Mouse (Mus musculus) lung, postnatal 4 days (tissue): Measurements from ENCODE around the gene Cpne5.

Source experiments
- DNase-seq, 2 experiments: peaks; one replicate each; pipeline ENCODE4 v3.0.0; 2021

Gene Cpne5

DNA sequence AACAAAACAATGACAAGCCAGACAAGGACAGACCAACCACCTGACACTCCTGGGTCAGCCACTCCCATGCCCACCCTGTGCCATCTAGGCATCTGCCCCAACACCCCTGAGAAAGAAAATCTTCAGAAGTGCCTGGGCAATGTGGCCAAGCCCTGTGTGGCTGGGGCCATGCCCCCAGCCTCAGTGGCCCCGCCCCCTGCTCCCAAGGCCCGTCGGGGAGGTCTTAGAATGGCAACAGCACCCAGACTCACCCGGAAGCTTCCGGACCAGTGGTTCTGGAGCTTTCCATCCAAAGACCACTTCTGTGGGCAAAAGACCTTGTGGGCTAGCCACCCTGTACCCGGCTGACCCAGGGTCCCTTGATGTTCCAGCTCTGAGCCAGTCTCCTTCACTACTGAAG, 35.4 kb downstream of the Cpne5 start:
- no peak for DNase-seq

GRCm38 (mm10) chr17:29199821-29200220, 38.1 kb downstream of the Cpne5 start:
- no peak for DNase-seq

- peak in 1 of 2 experiments; percentile 39 for DNase-seq
Observed at GRCm38 (mm10) chr17:29199151-29199800, 38.7 kb downstream of the Cpne5 start.

GRCm38 (mm10) chr17:29195579-29195978, 42.4 kb downstream of the Cpne5 start:
- DNase-seq, result no peak

DNA sequence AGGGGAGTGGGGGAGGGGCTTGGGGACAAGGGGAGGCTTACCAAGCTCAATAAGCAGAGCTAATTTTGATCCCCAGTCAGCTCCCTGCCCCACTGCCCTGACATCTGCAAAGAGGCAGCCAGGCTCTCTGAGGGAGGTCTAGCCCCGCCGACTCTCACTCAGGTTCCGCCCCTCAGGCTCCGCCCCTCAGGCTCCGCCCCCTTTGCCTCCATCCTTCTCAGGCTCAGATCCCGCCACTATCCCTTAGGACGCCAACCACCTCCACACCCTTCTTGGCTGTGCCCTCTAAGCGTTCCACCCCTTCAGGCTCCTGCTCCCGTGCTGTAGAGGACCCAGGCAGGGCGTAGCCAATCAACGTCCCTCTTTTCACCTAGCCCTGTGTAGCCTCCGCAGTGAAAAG, 49.0 kb downstream of the Cpne5 start:
- DNase-seq, result no peak

DNA sequence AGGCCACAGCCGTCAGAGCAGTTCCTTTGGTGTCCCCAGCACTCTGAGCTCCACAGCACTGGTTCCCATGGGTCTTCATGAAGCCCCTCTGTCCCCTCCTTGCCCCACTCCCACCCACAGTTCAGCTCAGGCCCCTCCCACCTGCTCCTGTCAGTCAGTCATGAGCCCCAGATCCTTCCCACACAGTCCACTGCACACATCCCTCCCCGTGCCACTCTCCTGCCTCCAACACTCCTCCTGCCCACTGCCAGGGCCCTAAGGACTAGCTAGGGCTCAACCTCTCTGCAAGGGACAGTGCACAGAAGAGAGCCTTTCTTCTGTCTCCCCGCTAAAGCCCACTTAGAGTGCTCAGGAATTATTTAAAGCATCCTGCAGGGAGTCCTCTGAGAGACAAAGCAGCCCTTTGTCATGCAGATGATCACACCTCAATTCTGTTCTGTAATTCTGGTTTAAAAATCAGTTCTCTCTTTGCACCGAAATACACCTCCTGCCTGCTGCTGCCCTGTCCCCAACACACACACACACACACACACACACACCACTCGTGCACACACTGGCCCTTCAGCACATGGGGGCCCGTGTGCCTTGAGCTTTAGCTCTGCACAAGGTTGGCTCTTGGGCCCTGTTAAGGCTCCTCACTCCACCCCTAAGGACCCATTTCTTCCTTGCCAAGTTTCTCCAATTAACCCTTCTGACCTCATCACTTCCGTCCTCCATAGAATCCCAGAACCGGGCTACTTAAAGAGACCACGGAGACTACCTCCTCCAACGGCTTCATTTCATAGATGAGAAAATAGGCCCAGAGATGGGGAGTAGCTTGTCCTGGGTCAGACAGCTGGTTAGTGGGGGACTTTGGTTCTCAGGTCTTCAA, 50.7 kb downstream of the Cpne5 start:
- DNase-seq, result no peak

- no peak for DNase-seq
Observed at GRCm38 (mm10) chr17:29185376-29186046, 52.5 kb downstream of the Cpne5 start.

DNA sequence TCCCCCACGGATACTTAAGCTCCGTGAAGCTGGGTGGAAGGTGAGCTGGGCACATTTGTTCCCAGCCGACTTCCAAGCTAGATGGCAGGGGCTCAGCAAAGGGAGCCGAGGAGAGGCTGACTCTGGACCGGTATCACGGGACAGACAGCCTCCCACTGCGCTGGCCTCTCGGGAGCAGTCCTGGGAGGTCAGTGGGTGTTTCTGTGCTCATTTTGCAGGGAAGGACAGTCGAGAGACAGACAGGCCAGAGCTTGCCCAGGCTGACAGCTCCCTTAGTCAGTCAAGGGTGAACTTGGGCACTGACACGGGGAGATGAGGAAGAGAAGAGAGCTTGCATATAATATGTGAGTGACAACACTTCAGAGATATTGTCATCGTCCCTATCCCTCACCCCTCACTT, 54.8 kb downstream of the Cpne5 start:
- no peak for DNase-seq

GRCm38 (mm10) chr17:29181751-29182150, 56.2 kb downstream of the Cpne5 start:
- DNase-seq, result no peak

- no peak for DNase-seq
Observed at GRCm38 (mm10) chr17:29180406-29181127, 57.4 kb downstream of the Cpne5 start.

DNA sequence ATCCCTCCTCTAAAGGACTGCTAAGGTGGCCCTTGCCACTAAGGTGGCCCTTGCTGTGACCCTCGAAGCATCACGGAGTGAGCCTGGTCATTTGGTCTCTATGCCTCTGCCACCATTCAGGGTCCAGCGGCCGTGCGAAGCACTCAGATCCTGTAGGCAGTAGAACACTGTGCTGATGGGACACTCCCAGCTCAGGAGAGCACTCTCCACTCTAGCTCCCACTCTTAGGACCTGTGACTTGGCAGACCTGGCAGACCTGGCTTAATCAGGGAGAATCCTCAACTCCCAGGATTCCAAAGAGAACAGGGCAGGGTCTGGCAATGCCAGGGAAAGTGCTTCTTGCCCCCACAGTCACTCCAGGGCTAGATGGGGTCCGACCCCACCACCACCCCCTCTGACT, 58.0 kb downstream of the Cpne5 start:
- no peak for DNase-seq

- DNase-seq, result no peak
Observed at GRCm38 (mm10) chr17:29178503-29179059, 59.4 kb downstream of the Cpne5 start.

DNA sequence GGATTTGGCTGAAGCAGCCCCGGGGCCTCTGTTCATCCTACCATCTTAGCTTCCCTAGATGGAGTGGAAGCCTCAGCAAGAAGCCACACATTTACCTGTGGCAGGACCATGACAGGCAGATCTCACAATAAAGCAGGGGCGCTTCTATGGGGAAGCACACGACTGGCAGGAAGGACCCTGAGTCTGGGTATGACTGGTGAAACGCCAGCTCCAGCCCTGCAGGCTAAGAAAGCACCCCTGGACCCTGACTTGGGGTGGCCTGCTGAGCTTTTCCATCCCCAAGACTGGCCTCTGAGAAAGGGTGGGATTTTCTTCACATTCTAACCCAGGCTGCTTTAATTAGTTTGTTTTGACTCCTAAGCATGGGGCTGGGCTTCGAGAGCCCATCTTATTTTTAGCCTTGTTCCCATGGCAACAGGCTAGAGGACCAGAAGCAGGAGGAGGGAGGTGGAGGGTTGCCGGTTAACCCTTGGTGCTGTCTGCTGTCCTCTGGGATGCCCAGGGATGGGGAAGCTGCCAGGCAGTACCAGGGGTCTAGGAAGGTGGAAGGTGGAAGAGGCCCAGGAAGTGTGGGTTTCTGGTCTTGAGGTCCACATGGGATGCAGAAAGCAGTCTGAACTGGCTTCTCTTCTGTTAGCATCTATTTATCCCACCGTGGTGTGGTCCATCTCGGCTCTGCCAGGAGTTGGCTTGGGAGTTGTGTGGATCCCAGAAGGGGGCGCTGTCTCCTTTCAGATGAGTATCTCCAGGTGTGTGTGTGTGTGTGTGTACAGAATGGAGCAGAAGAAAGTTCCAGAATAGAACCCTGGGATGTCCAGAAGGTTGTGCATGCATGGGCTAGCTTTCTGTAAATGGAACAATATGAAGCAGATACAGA, 61.3 kb downstream of the Cpne5 start:
- peak; percentile 67 to 78 for DNase-seq

- no peak for DNase-seq
Observed at GRCm38 (mm10) chr17:29175693-29176092, 62.3 kb downstream of the Cpne5 start.

DNA sequence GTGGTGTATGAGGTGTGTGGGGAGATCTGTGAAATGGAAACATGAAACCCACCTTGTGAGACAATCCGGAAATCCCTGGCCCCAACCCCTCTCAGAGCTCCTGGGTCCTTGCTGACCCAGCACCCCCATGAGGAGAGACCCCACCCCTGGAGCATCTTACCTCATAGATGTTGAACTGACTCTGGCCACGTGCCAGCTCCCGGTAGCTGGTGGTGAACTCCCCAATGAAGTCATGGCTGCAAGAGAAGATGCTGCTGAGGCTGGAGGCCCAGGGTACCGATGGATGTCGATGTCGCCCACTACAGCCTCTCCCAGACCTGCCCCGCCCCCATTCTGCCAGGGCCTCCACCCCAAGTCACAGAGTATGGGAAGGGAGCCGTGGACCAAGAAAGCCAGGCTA, 64.8 kb downstream of the Cpne5 start:
- DNase-seq, result no peak

DNA sequence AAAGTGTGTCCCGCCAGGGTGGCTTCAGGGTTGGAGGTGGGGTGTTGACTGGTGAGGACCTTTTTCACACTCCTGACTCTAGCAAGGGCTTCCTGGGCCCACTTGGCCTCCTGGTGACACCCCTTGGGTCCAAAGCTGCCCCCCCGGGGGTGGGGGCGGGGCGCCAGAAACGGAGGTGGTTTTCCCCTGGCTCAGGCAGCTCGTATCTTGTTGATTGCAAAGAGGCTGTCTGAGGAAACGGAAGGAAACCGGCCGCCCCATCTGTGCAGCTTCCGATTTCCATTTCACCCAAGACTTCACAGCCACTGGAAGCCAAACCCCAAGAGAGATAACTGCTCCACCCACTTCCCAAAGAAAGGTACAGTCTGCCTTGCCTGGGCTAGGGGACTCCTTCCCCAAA, 65.9 kb downstream of the Cpne5 start:
- DNase-seq, result peak; percentile 48 to 65

- DNase-seq, result peak; percentile 84 to 90
Observed at GRCm38 (mm10) chr17:29171001-29171772, 66.8 kb downstream of the Cpne5 start.

- no peak for DNase-seq
Observed at GRCm38 (mm10) chr17:29170431-29171000, 67.5 kb downstream of the Cpne5 start.

GRCm38 (mm10) chr17:29168996-29169601, 68.9 kb downstream of the Cpne5 start:
- no peak for DNase-seq

- DNase-seq, result no peak
Observed at GRCm38 (mm10) chr17:29168438-29168837, 69.5 kb downstream of the Cpne5 start.
